Mouse (Mus musculus): ENCODE measurements around the gene Col18a1. TPM values are rescaled to one million over a fixed set of nuclear protein-coding genes. Genes with fewer than 3 reads are reported as not detected.

Gene Col18a1
- polyA plus RNA-seq, 1 experiment from 2014 or later = 109 TPM

DNA sequence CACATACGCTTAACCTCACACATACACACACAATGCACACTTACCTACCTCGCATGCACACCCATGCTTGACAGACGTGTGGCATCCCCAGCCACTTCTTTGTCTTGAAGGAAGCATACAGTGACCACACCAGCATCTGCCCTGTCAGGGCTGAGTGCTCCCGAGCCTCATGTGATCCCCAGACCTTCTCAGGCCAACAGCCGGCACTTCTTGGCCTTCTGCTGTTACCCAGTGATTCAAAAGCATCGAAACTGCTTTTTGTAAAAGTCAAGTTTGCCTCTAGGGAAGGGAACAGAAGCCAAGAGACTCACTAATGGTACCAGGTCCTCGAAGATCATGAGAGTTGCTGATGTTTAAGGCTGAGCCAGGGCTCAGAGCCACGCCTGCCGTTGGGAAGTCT, 33.9 kb upstream of the Col18a1 start:
- WGBS = 81% methylated on average over 9 of the region's 9 CpGs
- Histone ChIP-seq H3K27ac (no peak overlapping the region), H3K9me3 (replicated peaks) (no peaks in the 10 kb centered on the region), H3K4me2 (replicated peaks) (no peak overlapping the region), H3K9ac (no peak overlapping the region), H3K4me1 (peaks cover 11% of the 10 kb centered on the region), H3K27me3 (0 out of 2 replicates have a peak, but pooled peaks cover 4% of the 10 kb centered on the region), H3K4me3 (no peak overlapping the region), H3K36me3 (no peaks in the 10 kb centered on the region)
- ATAC-seq (ENCODE audit: low FRiP score) = no peak

DNA sequence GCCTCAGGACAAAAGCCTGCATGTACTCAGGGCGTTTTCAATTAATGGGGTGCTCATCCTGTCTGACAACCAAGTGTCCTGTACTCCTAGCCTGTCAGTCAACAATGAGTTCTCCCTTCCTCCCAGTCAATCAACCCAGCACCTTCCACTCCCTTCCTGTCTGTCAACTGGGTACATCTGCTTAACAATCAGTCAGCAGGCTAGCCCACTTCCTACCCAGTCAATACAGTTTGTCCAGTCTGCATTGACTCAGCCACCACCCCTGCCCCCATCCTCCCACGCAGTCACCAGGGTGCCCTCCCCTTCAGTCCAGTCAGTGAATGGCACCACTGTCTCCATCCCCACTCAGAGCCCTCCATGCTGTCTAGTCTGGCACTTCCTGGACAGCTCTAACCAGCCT, 32.9 kb upstream of the Col18a1 start:
- ATAC-seq (ENCODE audit: low FRiP score) = no peak

DNA sequence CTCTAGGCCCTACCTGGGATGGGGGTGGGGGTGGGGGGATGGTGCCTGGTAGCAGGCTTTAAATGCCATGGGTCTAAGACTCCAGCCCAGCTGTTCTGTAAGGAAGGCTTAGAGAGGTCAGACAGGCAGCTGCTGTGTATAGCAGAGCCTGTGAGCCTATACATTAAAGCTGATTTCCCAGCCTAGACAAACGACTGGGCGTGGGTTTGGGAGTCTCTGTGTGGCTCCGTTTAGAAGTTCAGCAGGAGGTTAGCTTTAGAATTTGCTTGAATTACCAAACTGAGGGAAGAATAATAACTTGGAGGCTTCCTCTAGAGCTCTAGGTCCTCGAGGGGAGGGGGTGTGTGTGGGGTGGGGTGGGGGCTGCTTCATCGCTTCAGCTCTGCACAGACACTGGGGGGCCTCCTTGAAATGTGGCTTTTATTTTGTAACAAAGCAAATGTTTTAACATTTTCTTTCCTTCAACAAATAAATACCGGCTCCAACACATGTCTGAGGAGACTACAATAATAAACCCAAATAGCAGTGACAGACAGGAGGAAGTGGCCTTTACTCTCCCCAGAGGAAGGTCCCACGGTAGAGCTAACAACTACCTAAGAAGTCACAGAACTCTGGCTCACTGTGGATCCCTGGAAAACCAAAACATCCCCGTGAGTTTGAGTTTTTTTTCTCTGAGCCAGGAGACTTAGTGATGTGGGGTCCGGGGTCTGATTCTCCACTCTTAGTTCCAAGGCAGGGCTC, 31.3 kb upstream of the Col18a1 start:
- H3K9me3 ChIP-seq (replicated peaks) = no peaks in the 10 kb centered on the region
- H3K27me3 ChIP-seq = 0 out of 2 replicates have a peak, but pooled peaks cover 4% of the 10 kb centered on the region
- no peak overlapping the region for H3K27ac ChIP-seq
- no peak overlapping the region for H3K4me2 ChIP-seq (replicated peaks)
- H3K4me3 ChIP-seq = no peak overlapping the region
- 18% methylated on average over 9 of the region's 9 CpGs for WGBS
- H3K36me3 ChIP-seq = no peaks in the 10 kb centered on the region
- H3K4me1 ChIP-seq = peaks cover 6% of the 10 kb centered on the region; the same call in 1 of the 2 replicates
- no peak overlapping the region for H3K9ac ChIP-seq
- no peak for ATAC-seq (ENCODE audit: low FRiP score)

More for the DNA sequence above, 32.9 kb upstream of the Col18a1 start:
- Histone ChIP-seq H3K27me3 (0 out of 2 replicates have a peak, but pooled peaks cover 4% of the 10 kb centered on the region), H3K4me3 (no peak overlapping the region), H3K9ac (no peak overlapping the region), H3K4me2 (replicated peaks) (no peak overlapping the region), H3K4me1 (0 out of 2 replicates have a peak, but pooled peaks cover 3% of the 10 kb centered on the region), H3K9me3 (replicated peaks) (no peaks in the 10 kb centered on the region), H3K36me3 (no peaks in the 10 kb centered on the region), H3K27ac (no peak overlapping the region)
- 86% methylated on average over 2 of the region's 2 CpGs for WGBS

- no peak overlapping the region for H3K9ac ChIP-seq
- H3K4me2 ChIP-seq (replicated peaks) = no peak overlapping the region
- WGBS = 82% methylated on average over 4 of the region's 4 CpGs
- H3K4me3 ChIP-seq = no peak overlapping the region
- H3K9me3 ChIP-seq (replicated peaks) = no peaks in the 10 kb centered on the region
- H3K27me3 ChIP-seq = peaks cover 4% of the 10 kb centered on the region; the same call in 1 of the 2 replicates
- peaks cover 10% of the 10 kb centered on the region for H3K4me1 ChIP-seq
- H3K27ac ChIP-seq = no peak overlapping the region
- ATAC-seq (ENCODE audit: low FRiP score) = no peak
- no peaks in the 10 kb centered on the region for H3K36me3 ChIP-seq
These were observed 30.3 kb upstream of the Col18a1 start for GRCm38 (mm10) chr10:77196676-77197075.

- WGBS = 84% methylated on average over 3 of the region's 3 CpGs
These were observed 29.8 kb upstream of the Col18a1 start for GRCm38 (mm10) chr10:77196115-77196514.

GRCm38 (mm10) chr10:77193495-77193894, 27.1 kb upstream of the Col18a1 start:
- no peaks in the 10 kb centered on the region for H3K9me3 ChIP-seq (replicated peaks)
- no peak overlapping the region for H3K27ac ChIP-seq
- no peak overlapping the region for H3K4me3 ChIP-seq
- no peak overlapping the region for H3K4me2 ChIP-seq (replicated peaks)
- H3K36me3 ChIP-seq = no peaks in the 10 kb centered on the region
- ATAC-seq (ENCODE audit: low FRiP score) = no peak
- H3K4me1 ChIP-seq = peaks cover 28% of the 10 kb centered on the region
- no peak overlapping the region for H3K9ac ChIP-seq
- H3K27me3 ChIP-seq = no peaks in the 10 kb centered on the region; the same call in 1 of the 2 replicates

More at GRCm38 (mm10) chr10:77196115-77196514, 29.8 kb upstream of the Col18a1 start:
- Histone ChIP-seq H3K9ac (no peak overlapping the region), H3K36me3 (no peaks in the 10 kb centered on the region), H3K27ac (no peak overlapping the region), H3K4me2 (replicated peaks) (no peak overlapping the region), H3K27me3 (peaks cover 4% of the 10 kb centered on the region; the same call in 1 of the 2 replicates), H3K4me1 (peaks cover 16% of the 10 kb centered on the region), H3K4me3 (no peak overlapping the region), H3K9me3 (replicated peaks) (no peaks in the 10 kb centered on the region)
- ATAC-seq (ENCODE audit: low FRiP score) = no peak

DNA sequence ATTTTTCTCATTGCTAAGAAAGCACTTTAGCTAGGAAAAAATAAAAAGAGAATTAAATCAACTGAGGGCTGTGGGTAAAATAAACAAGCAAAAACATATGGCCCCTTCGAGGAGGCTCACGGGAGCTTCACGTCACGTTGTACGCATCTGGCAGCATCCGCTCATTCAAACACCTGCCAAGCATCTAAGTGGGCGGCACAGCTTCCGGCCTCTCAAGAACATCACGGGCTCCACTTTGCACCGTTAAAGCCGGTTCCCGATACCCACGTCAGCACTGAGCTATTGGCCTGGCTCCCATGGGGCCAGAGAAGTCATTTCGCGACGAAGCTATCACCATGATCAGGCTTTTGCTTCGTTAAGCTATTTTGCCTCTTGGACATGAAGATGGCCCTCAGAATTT, 26.4 kb upstream of the Col18a1 start:
- Histone ChIP-seq H3K27me3 (no peaks in the 10 kb centered on the region; the same call in 1 of the 2 replicates), H3K27ac (no peak overlapping the region), H3K9me3 (replicated peaks) (no peaks in the 10 kb centered on the region), H3K36me3 (no peaks in the 10 kb centered on the region), H3K4me2 (replicated peaks) (no peak overlapping the region), H3K9ac (no peak overlapping the region), H3K4me3 (no peak overlapping the region), H3K4me1 (peaks cover 31% of the 10 kb centered on the region)
- ATAC-seq (ENCODE audit: low FRiP score) = no peak
- WGBS = 72% methylated on average over 17 of the region's 17 CpGs

- Histone ChIP-seq H3K27me3 (no peaks in the 10 kb centered on the region; the same call in 1 of the 2 replicates), H3K4me2 (replicated peaks) (peak overlapping the region; percentile 27), H3K36me3 (no peaks in the 10 kb centered on the region), H3K9ac (0 out of 2 replicates have a peak overlapping the region, but pooled peaks have one; percentile 2), H3K4me3 (no peak overlapping the region), H3K9me3 (replicated peaks) (no peaks in the 10 kb centered on the region), H3K27ac (peak overlapping the region; percentile 64), H3K4me1 (peaks cover 28% of the 10 kb centered on the region)
- 13% methylated on average over 10 of the region's 10 CpGs for WGBS
- ATAC-seq (ENCODE audit: low FRiP score) = peak; percentile 76
These were observed 24.9 kb upstream of the Col18a1 start for GRCm38 (mm10) chr10:77190967-77191915.

GRCm38 (mm10) chr10:77187427-77187826, 21.1 kb upstream of the Col18a1 start:
- no peaks in the 10 kb centered on the region for H3K36me3 ChIP-seq
- no peak overlapping the region for H3K9ac ChIP-seq
- no peaks in the 10 kb centered on the region; the same call in 1 of the 2 replicates for H3K27me3 ChIP-seq
- H3K4me2 ChIP-seq (replicated peaks) = no peak overlapping the region
- WGBS = 83% methylated on average over 7 of the region's 7 CpGs
- H3K4me3 ChIP-seq = no peak overlapping the region
- ATAC-seq (ENCODE audit: low FRiP score) = no peak
- peaks cover 25% of the 10 kb centered on the region for H3K4me1 ChIP-seq
- no peak overlapping the region for H3K27ac ChIP-seq
- H3K9me3 ChIP-seq (replicated peaks) = no peaks in the 10 kb centered on the region

- Histone ChIP-seq H3K36me3 (no peaks in the 10 kb centered on the region), H3K4me1 (no peaks in the 10 kb centered on the region), H3K9ac (no peak overlapping the region), H3K27me3 (no peaks in the 10 kb centered on the region), H3K27ac (no peak overlapping the region), H3K4me2 (replicated peaks) (no peak overlapping the region), H3K9me3 (replicated peaks) (no peaks in the 10 kb centered on the region), H3K4me3 (no peak overlapping the region)
- ATAC-seq (ENCODE audit: low FRiP score) = no peak
- WGBS = 50% methylated on average over 3 of the region's 3 CpGs
These were observed 16.5 kb upstream of the Col18a1 start for GRCm38 (mm10) chr10:77182804-77183331.

GRCm38 (mm10) chr10:77180110-77180509, 13.8 kb upstream of the Col18a1 start:
- no peak overlapping the region for H3K4me3 ChIP-seq
- no peaks in the 10 kb centered on the region for H3K36me3 ChIP-seq
- no peak for ATAC-seq (ENCODE audit: low FRiP score)
- H3K4me1 ChIP-seq = no peaks in the 10 kb centered on the region
- H3K9me3 ChIP-seq (replicated peaks) = no peaks in the 10 kb centered on the region
- no peaks in the 10 kb centered on the region for H3K27me3 ChIP-seq
- WGBS = 87% methylated on average over 3 of the region's 3 CpGs
- no peak overlapping the region for H3K9ac ChIP-seq
- no peak overlapping the region for H3K4me2 ChIP-seq (replicated peaks)
- no peak overlapping the region for H3K27ac ChIP-seq

- ATAC-seq (ENCODE audit: low FRiP score) = no peak
- Histone ChIP-seq H3K27me3 (no peaks in the 10 kb centered on the region), H3K4me2 (replicated peaks) (no peak overlapping the region), H3K36me3 (no peaks in the 10 kb centered on the region), H3K4me1 (no peaks in the 10 kb centered on the region), H3K9me3 (replicated peaks) (no peaks in the 10 kb centered on the region), H3K4me3 (no peak overlapping the region), H3K27ac (no peak overlapping the region), H3K9ac (no peak overlapping the region)
- 75% methylated on average over 7 of the region's 7 CpGs for WGBS
These were observed 12.3 kb upstream of the Col18a1 start for GRCm38 (mm10) chr10:77178691-77179090.
